Mouse (Mus musculus): ENCODE data around the gene Lrp2. TPM values are rescaled to one million over a fixed set of nuclear protein-coding genes. Genes with fewer than 3 reads are reported as not detected.

The Lrp2 gene
- total and polyA plus RNA-seq, 3 experiments: under 0.01 to 0.07 (median 0.01) TPM

DNA sequence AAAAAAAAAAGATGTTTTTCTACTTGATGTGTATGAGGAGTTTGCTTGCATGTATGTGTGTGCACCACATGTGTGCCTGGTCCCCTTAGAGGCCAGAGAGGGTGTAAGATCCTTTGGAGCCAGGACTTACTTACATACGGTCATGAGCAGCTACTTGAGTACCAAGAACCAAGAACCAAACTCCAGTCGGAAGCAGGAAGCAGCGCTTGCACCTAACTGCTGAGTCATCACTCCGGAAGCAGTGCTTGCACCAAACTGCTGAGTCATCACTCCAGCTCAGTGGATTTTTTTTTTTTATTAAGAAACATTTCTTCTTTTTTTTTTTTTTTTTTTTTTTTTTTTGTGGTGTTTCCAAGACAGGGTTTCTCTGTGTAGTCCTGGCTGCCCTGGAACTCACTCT, 27.4 kb upstream of the Lrp2 start:
- in situ Hi-C loops (cut with MboI; ENCODE audit: low pct_ligation_motif_present, low pct_unique_long_range_greater_than_20kb, low sequenced_read_pairs) (no loop called here), dilution Hi-C loops (cut with MboI; ENCODE audit: extremely low pct_ligation_motif_present, extremely low pct_unique_long_range_greater_than_20kb, low sequenced_read_pairs) (no loop called here)
- Histone ChIP-seq H3K4me2 (ENCODE audit: insufficient read depth, low read depth, poor library complexity, severe bottlenecking) (no peak overlapping the region), H3K27me3 (replicated peaks) (no peaks in the 10 kb centered on the region), H3K79me2 (replicated peaks; ENCODE audit: control insufficient read depth, extremely low read depth, insufficient read depth, poor library complexity, severe bottlenecking) (no peaks in the 10 kb centered on the region), H3K9me3 (replicated peaks; ENCODE audit: low read length) (no peaks in the 10 kb centered on the region), H3K9ac (ENCODE audit: insufficient read depth, low read depth) (no peak overlapping the region), H3K36me3 (replicated peaks in 1 of 2; ENCODE audit: control insufficient read depth in 1 of 2, insufficient read depth in 1 of 2, low read length in 1 of 2) (no peaks in the 10 kb centered on the region), H3K27ac (ENCODE audit: insufficient read depth, low read depth) (no peak overlapping the region), H3K4me1 (ENCODE audit: control insufficient read depth in 1 of 2, insufficient read depth in 2 of 2) (no peaks in the 10 kb centered on the region), H3K4me3 (replicated peaks in 1 of 3; ENCODE audit: low read depth in 2 of 3, low read length in 2 of 3, poor library complexity in 1 of 3) (no peak overlapping the region)
- DNase-seq (ENCODE audit: extremely low read depth): peak; percentile 27
- TF ChIP-seq ZNF384 (IDR thresholded peaks at IDR 0.05; ENCODE audit: low read depth, low read length): peak; percentile 72
- no peak for TF ChIP-seq IRF4 (IDR thresholded peaks at IDR 0.05; ENCODE audit: low read depth, low read length)
- no peak for TF ChIP-seq CHD2 (IDR thresholded peaks at IDR 0.05; ENCODE audit: low read length)
- no peak for TF ChIP-seq ZKSCAN1 (IDR thresholded peaks at IDR 0.05; ENCODE audit: borderline replicate concordance, low read depth, low read length)
- no peak for TF ChIP-seq MYC (IDR thresholded peaks at IDR 0.05; ENCODE audit: low read depth, low read length)
- TF ChIP-seq JUND (conservative IDR thresholded peaks at IDR 0.05; ENCODE audit: low read depth, low read length): 0 out of 2 replicates have a peak, but pooled peaks have one; percentile 18
- no peak for TF ChIP-seq ZC3H11A (IDR thresholded peaks at IDR 0.05; ENCODE audit: low read depth, low read length)
- no peak for TF ChIP-seq SIN3A (IDR thresholded peaks at IDR 0.05; ENCODE audit: low read length)
- TF ChIP-seq CTCF (conservative IDR thresholded peaks at IDR 0.05 in 1 of 2, IDR thresholded peaks at IDR 0.05 in 1 of 2; ENCODE audit: low read depth in 2 of 2, low read length in 2 of 2): no peak
- no peak for TF ChIP-seq MAX (IDR thresholded peaks at IDR 0.05; ENCODE audit: low read length)
- TF ChIP-seq UBTF (IDR thresholded peaks at IDR 0.05; ENCODE audit: low read depth, low read length): no peak
- TF ChIP-seq MXI1 (IDR thresholded peaks at IDR 0.05; ENCODE audit: low read depth, low read length): no peak
- TF ChIP-seq USF2 (conservative IDR thresholded peaks at IDR 0.05; ENCODE audit: low read depth, low read length): no peak
- no peak for TF ChIP-seq ETS1 (conservative IDR thresholded peaks at IDR 0.05; ENCODE audit: low read depth, low read length)
- TF ChIP-seq ELF1 (IDR thresholded peaks at IDR 0.05; ENCODE audit: low read depth, low read length): peak; percentile 48; the same call in 1 of the 2 replicates
- no peak for TF ChIP-seq POLR2A (IDR thresholded peaks at IDR 0.05; ENCODE audit: low read depth, low read length)
- no peak for TF ChIP-seq CHD1 (IDR thresholded peaks at IDR 0.05; ENCODE audit: low read depth, low read length)
- no peak for TF ChIP-seq RCOR1 (conservative IDR thresholded peaks at IDR 0.05; ENCODE audit: low read depth, low read length)
- peak; percentile 99 for TF ChIP-seq MAFK (IDR thresholded peaks at IDR 0.05; ENCODE audit: insufficient replicate concordance, low read length)

DNA sequence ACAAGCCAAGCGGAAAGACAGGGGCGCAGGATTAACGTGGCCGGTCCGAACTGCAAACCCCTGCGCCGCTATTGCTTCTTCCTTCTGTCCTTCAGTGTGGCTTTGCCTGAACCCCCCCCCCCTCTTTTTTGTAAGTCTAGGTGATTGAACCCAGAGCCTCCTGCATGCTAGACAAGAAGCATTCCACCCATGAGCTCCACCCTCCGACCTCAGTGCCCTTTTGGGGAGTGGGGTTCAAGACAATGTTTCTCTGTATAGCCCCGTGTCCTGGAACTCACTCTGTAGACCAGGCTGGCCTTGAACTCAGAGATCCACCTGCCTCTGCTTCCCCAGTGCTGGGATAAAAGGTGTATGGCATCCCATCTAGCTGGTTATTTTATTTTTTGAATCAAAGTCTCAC, 26.9 kb upstream of the Lrp2 start:
- no peaks in the 10 kb centered on the region for H3K27me3 ChIP-seq (replicated peaks)
- no peaks in the 10 kb centered on the region for H3K79me2 ChIP-seq (replicated peaks; ENCODE audit: control insufficient read depth, extremely low read depth, insufficient read depth, poor library complexity, severe bottlenecking)
- H3K9ac ChIP-seq (ENCODE audit: insufficient read depth, low read depth): no peak overlapping the region
- no peak for DNase-seq (ENCODE audit: extremely low read depth)
- no peaks in the 10 kb centered on the region for H3K4me1 ChIP-seq (ENCODE audit: control insufficient read depth in 1 of 2, insufficient read depth in 2 of 2)
- no peak for TF ChIP-seq MXI1 (IDR thresholded peaks at IDR 0.05; ENCODE audit: low read depth, low read length)
- TF ChIP-seq MYC (IDR thresholded peaks at IDR 0.05; ENCODE audit: low read depth, low read length): no peak
- no peak for TF ChIP-seq HCFC1 (IDR thresholded peaks at IDR 0.05; ENCODE audit: low read depth, low read length)
- no peak for TF ChIP-seq JUN (IDR thresholded peaks at IDR 0.05; ENCODE audit: insufficient read depth, low read depth, low read length)
- TF ChIP-seq ELF1 (IDR thresholded peaks at IDR 0.05; ENCODE audit: low read depth, low read length): no peak
- no peak for TF ChIP-seq ZNF384 (IDR thresholded peaks at IDR 0.05; ENCODE audit: low read depth, low read length)
- no peak for TF ChIP-seq MAFK (IDR thresholded peaks at IDR 0.05; ENCODE audit: insufficient replicate concordance, low read length)
- no peak for TF ChIP-seq USF2 (conservative IDR thresholded peaks at IDR 0.05; ENCODE audit: low read depth, low read length)
- H3K4me3 ChIP-seq (replicated peaks in 1 of 3; ENCODE audit: low read depth in 2 of 3, low read length in 2 of 3, poor library complexity in 1 of 3): no peak overlapping the region
- H3K4me2 ChIP-seq (ENCODE audit: insufficient read depth, low read depth, poor library complexity, severe bottlenecking): no peak overlapping the region
- no peaks in the 10 kb centered on the region for H3K36me3 ChIP-seq (replicated peaks in 1 of 2; ENCODE audit: control insufficient read depth in 1 of 2, insufficient read depth in 1 of 2, low read length in 1 of 2)
- dilution Hi-C loops (cut with MboI; ENCODE audit: extremely low pct_ligation_motif_present, extremely low pct_unique_long_range_greater_than_20kb, low sequenced_read_pairs) (no loop called here), in situ Hi-C loops (cut with MboI; ENCODE audit: low pct_ligation_motif_present, low pct_unique_long_range_greater_than_20kb, low sequenced_read_pairs) (no loop called here)
- no peak overlapping the region for H3K27ac ChIP-seq (ENCODE audit: insufficient read depth, low read depth)
- H3K9me3 ChIP-seq (replicated peaks; ENCODE audit: low read length): no peaks in the 10 kb centered on the region
